Mouse (Mus musculus): ENCODE results near the gene Ticam1. TPM values are rescaled to one million over a fixed set of nuclear protein-coding genes. Genes with fewer than 3 reads are reported as not detected.

Gene Ticam1
- 1.0 and 1.3 TPM in 2 replicates for polyA plus RNA-seq (2015; fragmentation: Nextera tagmentation; extraction: Ambion mirVana)

DNA sequence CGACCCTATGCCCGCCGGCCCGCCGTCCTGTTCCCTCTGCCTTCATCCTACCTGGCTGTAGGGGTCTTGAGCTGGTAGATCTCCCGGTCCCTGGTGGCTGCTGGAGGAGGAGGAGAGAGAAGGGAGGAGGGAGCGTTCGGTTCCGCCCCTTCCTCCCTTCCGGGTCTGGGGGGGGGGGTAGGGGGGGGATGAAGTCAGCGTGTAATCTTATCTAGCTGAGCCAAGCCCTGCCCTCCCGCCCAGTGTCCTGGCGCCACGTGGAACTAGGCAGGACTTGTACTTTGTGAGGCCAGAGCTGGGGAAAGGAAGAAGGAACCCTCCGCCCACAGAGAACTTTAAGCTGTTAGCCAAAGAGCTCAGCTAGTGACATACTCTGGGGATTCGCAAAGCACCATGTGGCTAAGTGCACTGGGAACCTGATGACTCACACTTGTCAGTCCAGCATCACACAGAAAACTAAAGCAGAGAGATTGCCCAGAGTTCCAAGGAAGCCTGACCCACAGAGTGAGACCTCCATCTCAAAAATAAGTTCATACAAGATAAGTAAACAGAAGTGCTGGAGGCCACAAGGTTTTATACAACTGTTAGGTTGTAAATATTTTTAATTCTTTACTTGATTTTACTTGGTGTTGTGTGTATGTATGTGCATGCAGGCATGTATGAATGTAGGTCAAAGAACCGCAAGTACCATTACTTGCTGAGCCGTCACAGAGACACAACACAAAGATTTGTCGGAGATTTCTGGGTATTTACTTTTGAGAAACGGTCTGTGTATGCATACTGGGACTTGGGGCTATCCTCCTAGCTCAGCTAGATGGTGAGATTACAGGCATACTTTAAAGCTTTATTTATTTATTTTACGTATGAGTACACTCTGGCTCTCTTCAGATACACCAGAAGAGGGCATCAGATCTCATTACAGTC is at the start of gene Ticam1:
TSS of gene Ticam1 (minus strand) at position 144 of the 924 bp plus-strand sequence.
- Histone ChIP-seq H3K9ac (replicated peaks) (peak within 1 kb of the TSS; percentile 60), H3K27ac (peak within 1 kb of the TSS; percentile 35; the same call in 1 of the 2 replicates), H3K27me3 (no peaks in the 10 kb centered on the region), H3K36me3 (no peaks in the 10 kb centered on the region), H3K4me3 (replicated peaks) (peak within 1 kb of the TSS; percentile 40), H3K9me3 (no peaks in the 10 kb centered on the region), H3K4me2 (replicated peaks) (peak within 1 kb of the TSS; percentile 63), H3K4me1 (replicated peaks) (peaks cover 14% of the 10 kb centered on the region)
- WGBS: 9% methylated on average over 20 of the region's 21 CpGs
- peak; percentile 81 for ATAC-seq

DNA sequence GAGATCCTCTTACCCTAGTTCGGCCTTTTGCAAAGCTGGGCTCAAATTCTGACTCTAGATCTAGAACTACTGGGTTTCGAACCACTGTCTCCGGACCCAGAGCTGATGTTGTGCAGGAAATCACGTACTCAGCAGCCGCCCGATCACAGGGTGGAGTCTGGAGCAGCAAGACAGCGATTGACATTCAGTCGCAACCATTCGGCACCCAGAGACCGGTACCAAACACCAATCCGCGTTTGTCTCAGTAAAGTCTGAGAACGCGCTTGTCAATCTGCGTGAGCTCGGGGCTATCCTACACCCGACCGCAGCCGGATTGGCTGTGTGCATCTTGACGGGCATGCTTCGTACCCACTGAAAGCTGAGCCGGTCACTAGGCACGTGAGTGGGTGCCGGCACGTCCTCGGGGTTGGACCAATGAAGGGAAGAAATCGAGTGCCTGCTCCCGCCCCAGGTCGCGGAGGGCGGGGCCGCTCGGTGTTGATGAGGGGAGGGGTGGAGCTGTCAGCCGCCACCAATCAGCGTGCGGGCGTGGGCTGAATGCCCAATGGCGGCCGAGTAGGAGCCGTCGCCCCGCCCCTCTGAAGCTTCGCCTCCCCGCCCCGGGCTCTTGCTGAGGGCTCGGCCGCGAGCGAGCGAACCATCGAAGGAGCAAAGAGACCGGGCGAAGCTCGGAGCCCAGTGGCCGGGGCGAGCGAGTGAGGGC is 49.0 kb upstream of the Ticam1 start, which contains the start of gene Kdm4b:
TSS of gene Kdm4b (plus strand) at position 613 of the 703 bp plus-strand sequence.
- Histone ChIP-seq H3K9ac (replicated peaks) (peak within 1 kb of the TSS; percentile 98), H3K4me2 (replicated peaks) (peak within 1 kb of the TSS; percentile 84), H3K36me3 (peaks cover 11% of the 10 kb centered on the region; the same call in 1 of the 2 replicates), H3K4me1 (replicated peaks) (peaks cover 39% of the 10 kb centered on the region), H3K27ac (peak within 1 kb of the TSS; percentile 96), H3K9me3 (no peaks in the 10 kb centered on the region), H3K27me3 (no peaks in the 10 kb centered on the region), H3K4me3 (replicated peaks) (peak within 1 kb of the TSS; percentile 95)
- ATAC-seq: peak; percentile 100
- under 1% methylated on average over 57 of the region's 57 CpGs for WGBS

DNA sequence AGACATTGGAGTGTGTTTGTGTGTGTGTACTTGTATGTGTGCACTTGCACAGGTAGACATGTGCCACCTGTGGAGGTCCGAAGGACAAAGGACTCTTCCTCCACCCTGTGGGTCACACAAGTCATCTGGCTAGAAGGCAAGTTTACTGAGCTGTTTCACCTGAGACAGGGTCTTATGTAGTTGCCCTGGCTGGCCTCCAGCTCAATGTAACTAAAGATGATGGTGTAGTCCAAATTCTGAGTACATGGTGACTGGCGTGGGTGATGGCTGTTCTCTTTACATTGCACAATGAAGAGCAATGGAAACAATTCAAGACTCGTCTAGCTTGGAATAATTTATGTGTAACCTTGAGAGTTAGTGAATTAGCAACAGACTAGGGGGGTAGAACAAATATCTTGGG is 47.8 kb upstream of the Ticam1 start:
- 63% methylated on average over 3 of the region's 3 CpGs for WGBS
- H3K36me3 ChIP-seq: peaks cover 22% of the 10 kb centered on the region; the same call in 1 of the 2 replicates
- H3K9me3 ChIP-seq: no peaks in the 10 kb centered on the region
- H3K4me2 ChIP-seq (replicated peaks): no peak overlapping the region
- no peak overlapping the region for H3K27ac ChIP-seq
- no peak overlapping the region for H3K9ac ChIP-seq (replicated peaks)
- H3K4me3 ChIP-seq (replicated peaks): no peak overlapping the region
- H3K4me1 ChIP-seq (replicated peaks): peaks cover 27% of the 10 kb centered on the region
- ATAC-seq: no peak
- H3K27me3 ChIP-seq: no peaks in the 10 kb centered on the region

GRCm38 (mm10) chr17:56309191-56309945 is 32.8 kb upstream of the Ticam1 start:
- no peak overlapping the region for H3K4me2 ChIP-seq (replicated peaks)
- H3K9ac ChIP-seq (replicated peaks): no peak overlapping the region
- H3K4me3 ChIP-seq (replicated peaks): no peak overlapping the region
- no peaks in the 10 kb centered on the region for H3K9me3 ChIP-seq
- peaks cover 23% of the 10 kb centered on the region for H3K4me1 ChIP-seq (replicated peaks)
- no peaks in the 10 kb centered on the region for H3K27me3 ChIP-seq
- WGBS: 88% methylated on average over 15 of the region's 15 CpGs
- no peak for ATAC-seq
- peaks cover 54% of the 10 kb centered on the region for H3K36me3 ChIP-seq
- H3K27ac ChIP-seq: no peak overlapping the region

DNA sequence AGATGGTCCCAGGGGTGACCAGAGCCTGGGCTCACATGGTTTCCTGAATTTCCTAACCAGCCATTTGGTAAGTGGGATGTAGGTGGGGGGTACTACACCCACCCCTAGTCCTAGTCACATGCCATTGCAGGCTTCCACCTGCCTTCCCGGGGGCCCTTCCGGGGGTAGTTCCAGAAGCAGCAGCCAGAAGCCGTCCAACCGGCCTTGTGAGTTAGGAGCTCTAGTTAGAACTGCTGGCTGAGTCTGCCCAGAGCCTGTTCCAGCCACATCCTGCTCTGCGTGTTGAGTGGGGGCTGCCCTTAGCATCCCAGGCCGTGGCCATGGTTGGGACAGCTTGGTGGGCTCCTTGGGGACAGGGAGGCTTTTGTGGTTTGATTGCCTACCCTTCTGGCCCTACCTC is 31.5 kb upstream of the Ticam1 start:
- H3K4me3 ChIP-seq (replicated peaks): no peak overlapping the region
- WGBS: 91% methylated on average over 6 of the region's 6 CpGs
- ATAC-seq: no peak
- no peaks in the 10 kb centered on the region for H3K9me3 ChIP-seq
- H3K9ac ChIP-seq (replicated peaks): no peak overlapping the region
- no peak overlapping the region for H3K27ac ChIP-seq
- H3K36me3 ChIP-seq: peaks cover 43% of the 10 kb centered on the region
- peaks cover 31% of the 10 kb centered on the region for H3K4me1 ChIP-seq (replicated peaks)
- H3K4me2 ChIP-seq (replicated peaks): no peak overlapping the region
- no peaks in the 10 kb centered on the region for H3K27me3 ChIP-seq

- H3K9ac ChIP-seq (replicated peaks): peak overlapping the region; percentile 70; the same call in 1 of the 2 replicates
- no peaks in the 10 kb centered on the region for H3K9me3 ChIP-seq
- no peaks in the 10 kb centered on the region for H3K27me3 ChIP-seq
- WGBS: 70% methylated on average over 8 of the region's 8 CpGs
- H3K4me1 ChIP-seq (replicated peaks): peaks cover 37% of the 10 kb centered on the region
- no peak overlapping the region for H3K27ac ChIP-seq
- H3K4me3 ChIP-seq (replicated peaks): peak overlapping the region; percentile 65
- H3K4me2 ChIP-seq (replicated peaks): peak overlapping the region; percentile 88
- H3K36me3 ChIP-seq: peaks cover 25% of the 10 kb centered on the region
- ATAC-seq: no peak
Observed at GRCm38 (mm10) chr17:56305826-56306225, 29.2 kb upstream of the Ticam1 start.

DNA sequence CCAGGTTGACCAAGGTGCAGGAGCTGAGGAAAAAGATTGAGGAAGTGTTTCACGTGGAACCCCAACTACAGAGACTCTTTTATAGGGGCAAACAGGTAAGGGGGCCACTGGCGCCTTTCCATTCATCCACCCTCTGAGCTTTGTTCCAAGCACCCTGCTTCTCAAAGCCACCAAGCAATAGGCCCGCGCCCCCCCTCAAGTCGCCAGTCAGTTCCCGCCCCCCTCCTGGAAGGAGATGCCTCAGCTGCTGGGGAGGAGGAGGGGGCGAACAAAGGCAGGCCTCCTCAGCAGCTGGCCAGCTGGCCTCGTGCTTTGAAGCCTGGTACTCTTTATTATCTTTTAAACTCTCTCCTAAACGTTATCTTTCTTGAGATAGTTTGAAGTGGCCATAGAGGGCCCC is 28.6 kb upstream of the Ticam1 start:
- H3K4me2 ChIP-seq (replicated peaks): peak overlapping the region; percentile 88
- 27% methylated on average over 9 of the region's 9 CpGs for WGBS

GRCm38 (mm10) chr17:56304718-56305117 is 28.1 kb upstream of the Ticam1 start:
- Histone ChIP-seq H3K36me3 (peaks cover 15% of the 10 kb centered on the region), H3K27ac (no peak overlapping the region), H3K4me1 (replicated peaks) (peaks cover 37% of the 10 kb centered on the region), H3K27me3 (no peaks in the 10 kb centered on the region), H3K9ac (replicated peaks) (peak overlapping the region; percentile 70), H3K4me3 (replicated peaks) (peak overlapping the region; percentile 65), H3K9me3 (no peaks in the 10 kb centered on the region), H3K4me2 (replicated peaks) (peak overlapping the region; percentile 88)
- ATAC-seq: no peak
- 13% methylated on average over 11 of the region's 11 CpGs for WGBS

More for the DNA sequence above, 28.6 kb upstream of the Ticam1 start:
- Histone ChIP-seq H3K9ac (replicated peaks) (peak overlapping the region; percentile 70), H3K9me3 (no peaks in the 10 kb centered on the region), H3K36me3 (peaks cover 19% of the 10 kb centered on the region), H3K27ac (no peak overlapping the region), H3K4me3 (replicated peaks) (peak overlapping the region; percentile 65), H3K4me1 (replicated peaks) (peaks cover 37% of the 10 kb centered on the region), H3K27me3 (no peaks in the 10 kb centered on the region)
- no peak for ATAC-seq

GRCm38 (mm10) chr17:56303847-56304586 is 27.4 kb upstream of the Ticam1 start:
- H3K9ac ChIP-seq (replicated peaks): peak overlapping the region; percentile 70
- peak; percentile 96 for ATAC-seq
- peaks cover 37% of the 10 kb centered on the region for H3K4me1 ChIP-seq (replicated peaks)
- under 1% methylated on average over 68 of the region's 68 CpGs for WGBS
- H3K36me3 ChIP-seq: peaks cover 9% of the 10 kb centered on the region; the same call in 1 of the 2 replicates
- H3K27me3 ChIP-seq: no peaks in the 10 kb centered on the region
- peak overlapping the region; percentile 65 for H3K4me3 ChIP-seq (replicated peaks)
- H3K9me3 ChIP-seq: no peaks in the 10 kb centered on the region
- peak overlapping the region; percentile 65 for H3K27ac ChIP-seq
- peak overlapping the region; percentile 88 for H3K4me2 ChIP-seq (replicated peaks)

- peak; percentile 41 for ATAC-seq
- 0 out of 2 replicates have a peak, but pooled peaks cover 4% of the 10 kb centered on the region for H3K36me3 ChIP-seq
- peaks cover 37% of the 10 kb centered on the region for H3K4me1 ChIP-seq (replicated peaks)
- H3K27ac ChIP-seq: peak within 1 kb of the TSS; percentile 65
- H3K4me2 ChIP-seq (replicated peaks): peak within 1 kb of the TSS; percentile 88
- peak within 1 kb of the TSS; percentile 70 for H3K9ac ChIP-seq (replicated peaks)
- WGBS: under 1% methylated on average over 43 of the region's 43 CpGs
- H3K9me3 ChIP-seq: no peaks in the 10 kb centered on the region
- H3K27me3 ChIP-seq: no peaks in the 10 kb centered on the region
- H3K4me3 ChIP-seq (replicated peaks): peak within 1 kb of the TSS; percentile 65
Observed at GRCm38 (mm10) chr17:56303160-56303846, 26.7 kb upstream of the Ticam1 start, which contains the start of gene Uhrf1. Uhrf1 (plus strand) TSS chr17:56303321.
